Mouse (Mus musculus): ENCODE results near the gene D430041D05Rik. TPM values are rescaled to one million over a fixed set of nuclear protein-coding genes. Genes with fewer than 3 reads are reported as not detected.

The D430041D05Rik gene
- polyA plus RNA-seq, 1 experiment from 2014 or later = 0.22 TPM

DNA sequence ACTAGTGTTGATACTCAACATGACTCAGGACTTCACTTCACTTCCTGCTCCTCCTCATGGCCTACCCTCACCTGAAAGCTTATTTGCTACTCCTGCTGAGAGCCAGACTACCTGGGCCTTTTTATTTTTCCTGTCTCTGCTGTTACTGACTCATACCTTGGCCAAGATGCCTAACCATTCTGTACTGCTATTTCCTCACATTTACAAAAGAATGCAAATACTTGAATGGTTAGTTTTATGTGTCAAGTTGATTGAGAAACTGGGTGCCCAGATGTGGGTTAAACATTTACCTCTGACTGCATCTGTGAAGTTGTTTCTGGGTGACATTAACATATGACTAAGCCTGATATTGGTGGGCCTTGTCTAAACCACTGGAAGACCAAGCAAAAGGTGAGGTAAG is 56.7 kb downstream of the D430041D05Rik start:
- Histone ChIP-seq H3K4me2 (replicated peaks; ENCODE audit: low read depth, low read length) (no peak overlapping the region), H3K27ac (ENCODE audit: low read length) (no peak overlapping the region), H3K9me3 (ENCODE audit: control insufficient read depth, low read depth, low read length) (no peaks in the 10 kb centered on the region), H3K4me1 (ENCODE audit: control insufficient read depth, insufficient read depth, low read length) (no peaks in the 10 kb centered on the region), H3K36me3 (ENCODE audit: control insufficient read depth, insufficient read depth, low read length) (no peaks in the 10 kb centered on the region), H3K4me3 (ENCODE audit: low read depth, low read length) (no peak overlapping the region), H3K9ac (replicated peaks; ENCODE audit: low read depth, low read length) (no peak overlapping the region), H3K27me3 (ENCODE audit: control insufficient read depth, insufficient read depth, low read length) (no peaks in the 10 kb centered on the region)
- ATAC-seq (ENCODE audit: insufficient number of reproducible peaks, insufficient read depth, low FRiP score, low read depth) = no peak

DNA sequence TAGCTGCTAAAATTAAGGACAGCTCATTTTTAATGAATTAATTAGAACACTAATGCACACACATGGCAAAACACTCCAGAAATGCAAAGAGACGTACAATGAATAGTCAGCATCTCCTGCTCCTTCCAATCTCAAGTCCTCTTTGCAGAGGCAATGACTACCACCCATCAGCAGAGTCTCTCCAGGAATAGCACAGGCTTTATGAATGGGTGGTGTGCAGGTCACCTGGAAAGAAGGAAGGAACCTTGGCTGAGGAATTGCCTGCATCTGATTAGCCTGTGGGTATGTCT is 58.7 kb downstream of the D430041D05Rik start:
- H3K36me3 ChIP-seq (ENCODE audit: control insufficient read depth, insufficient read depth, low read length) = no peaks in the 10 kb centered on the region
- no peak overlapping the region for H3K9ac ChIP-seq (replicated peaks; ENCODE audit: low read depth, low read length)
- no peaks in the 10 kb centered on the region for H3K9me3 ChIP-seq (ENCODE audit: control insufficient read depth, low read depth, low read length)
- H3K4me3 ChIP-seq (ENCODE audit: low read depth, low read length) = no peak overlapping the region
- no peak overlapping the region for H3K27ac ChIP-seq (ENCODE audit: low read length)
- no peaks in the 10 kb centered on the region for H3K27me3 ChIP-seq (ENCODE audit: control insufficient read depth, insufficient read depth, low read length)
- H3K4me1 ChIP-seq (ENCODE audit: control insufficient read depth, insufficient read depth, low read length) = no peaks in the 10 kb centered on the region
- no peak overlapping the region for H3K4me2 ChIP-seq (replicated peaks; ENCODE audit: low read depth, low read length)
- no peak for ATAC-seq (ENCODE audit: insufficient number of reproducible peaks, insufficient read depth, low FRiP score, low read depth)
- 76% methylated on average over 1 of the region's 1 CpGs for WGBS

DNA sequence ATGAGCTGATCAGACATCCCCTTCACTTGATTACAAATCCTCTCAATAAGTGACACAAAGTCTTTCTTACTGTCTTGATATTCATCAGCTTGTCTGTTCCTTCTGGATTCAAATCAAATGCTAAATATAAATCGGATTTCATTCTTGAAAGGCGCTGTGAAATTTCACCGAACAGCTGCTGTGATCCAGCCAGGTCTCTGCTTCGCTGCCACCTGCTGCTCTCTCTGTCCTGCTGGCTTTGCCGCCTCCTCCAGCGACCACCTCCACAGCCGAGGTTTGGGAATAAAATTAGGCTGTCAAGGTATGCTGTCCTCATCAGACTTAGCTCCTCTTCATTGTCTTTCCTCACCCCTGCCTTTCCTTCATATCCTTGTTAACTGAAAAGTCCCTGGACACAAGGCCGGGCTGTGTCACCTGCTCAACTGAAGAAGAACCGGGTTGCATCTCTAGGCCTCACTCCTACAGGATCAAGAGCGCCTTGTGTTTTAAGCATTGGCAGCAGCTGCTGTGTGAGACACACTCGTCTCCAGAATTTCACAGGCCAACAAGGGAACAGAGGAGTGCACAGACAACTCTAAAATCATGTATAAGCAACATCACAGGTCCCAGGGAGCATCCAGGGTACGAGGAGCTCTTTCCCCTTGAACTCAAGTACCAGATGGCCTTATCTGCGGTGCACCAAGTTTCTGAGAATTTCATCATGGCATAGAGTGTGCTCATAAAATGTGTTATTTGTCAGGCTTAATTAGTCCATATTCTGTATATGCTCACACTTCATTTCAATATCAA is 59.2 kb downstream of the D430041D05Rik start:
- no peak overlapping the region for H3K27ac ChIP-seq (ENCODE audit: low read length)
- H3K9ac ChIP-seq (replicated peaks; ENCODE audit: low read depth, low read length) = no peak overlapping the region
- H3K4me2 ChIP-seq (replicated peaks; ENCODE audit: low read depth, low read length) = no peak overlapping the region
- H3K4me1 ChIP-seq (ENCODE audit: control insufficient read depth, insufficient read depth, low read length) = no peaks in the 10 kb centered on the region
- no peak overlapping the region for H3K4me3 ChIP-seq (ENCODE audit: low read depth, low read length)
- H3K27me3 ChIP-seq (ENCODE audit: control insufficient read depth, insufficient read depth, low read length) = no peaks in the 10 kb centered on the region
- WGBS = 76% methylated on average over 13 of the region's 13 CpGs
- H3K36me3 ChIP-seq (ENCODE audit: control insufficient read depth, insufficient read depth, low read length) = no peaks in the 10 kb centered on the region
- H3K9me3 ChIP-seq (ENCODE audit: control insufficient read depth, low read depth, low read length) = no peaks in the 10 kb centered on the region
- ATAC-seq (ENCODE audit: insufficient number of reproducible peaks, insufficient read depth, low FRiP score, low read depth) = no peak

DNA sequence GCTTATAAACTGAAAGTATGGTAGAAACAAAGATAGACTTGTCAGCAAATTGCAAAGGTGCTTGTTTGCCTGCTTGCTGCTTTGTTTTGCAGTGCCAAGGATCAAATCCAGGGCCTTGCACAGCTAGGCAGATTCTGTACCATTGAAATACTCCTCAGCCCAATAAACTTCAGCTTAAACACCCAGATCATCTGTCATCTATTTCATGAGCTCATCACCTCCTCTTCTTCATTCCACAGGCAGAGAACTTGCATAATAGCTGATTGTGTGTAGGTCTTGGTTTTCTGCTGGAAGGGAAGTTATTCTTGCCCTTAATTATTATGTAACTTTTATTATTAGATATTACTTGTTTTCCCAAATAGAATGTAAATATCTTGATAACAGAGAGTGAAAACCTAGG is 73.2 kb downstream of the D430041D05Rik start:
- H3K27ac ChIP-seq (ENCODE audit: low read length) = no peak overlapping the region
- H3K4me2 ChIP-seq (replicated peaks; ENCODE audit: low read depth, low read length) = no peak overlapping the region
- H3K4me1 ChIP-seq (ENCODE audit: control insufficient read depth, insufficient read depth, low read length) = no peaks in the 10 kb centered on the region
- H3K9ac ChIP-seq (replicated peaks; ENCODE audit: low read depth, low read length) = no peak overlapping the region
- no peak for ATAC-seq (ENCODE audit: insufficient number of reproducible peaks, insufficient read depth, low FRiP score, low read depth)
- no peak overlapping the region for H3K4me3 ChIP-seq (ENCODE audit: low read depth, low read length)
- no peaks in the 10 kb centered on the region for H3K36me3 ChIP-seq (ENCODE audit: control insufficient read depth, insufficient read depth, low read length)
- no peaks in the 10 kb centered on the region for H3K9me3 ChIP-seq (ENCODE audit: control insufficient read depth, low read depth, low read length)
- no peaks in the 10 kb centered on the region for H3K27me3 ChIP-seq (ENCODE audit: control insufficient read depth, insufficient read depth, low read length)

DNA sequence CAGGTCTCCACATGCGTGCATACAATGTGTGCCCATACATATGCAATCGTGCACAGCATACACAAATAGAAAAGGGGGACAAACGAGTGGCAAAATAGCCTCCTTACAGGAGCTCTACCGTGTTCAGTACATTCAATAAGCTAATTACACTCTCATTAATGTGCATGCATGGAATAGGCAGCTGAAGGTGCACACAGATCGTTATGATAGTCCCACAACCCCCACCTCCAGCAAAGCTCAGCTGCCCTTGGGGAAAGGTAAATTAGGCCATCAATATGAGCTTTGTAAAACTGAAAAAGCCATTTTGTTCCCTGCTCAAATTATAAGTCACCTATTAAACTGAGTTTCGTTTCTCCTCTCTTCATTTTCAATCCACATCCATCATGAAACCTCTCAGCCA is 75.0 kb downstream of the D430041D05Rik start:
- H3K27ac ChIP-seq (ENCODE audit: low read length) = no peak overlapping the region
- no peaks in the 10 kb centered on the region for H3K9me3 ChIP-seq (ENCODE audit: control insufficient read depth, low read depth, low read length)
- H3K36me3 ChIP-seq (ENCODE audit: control insufficient read depth, insufficient read depth, low read length) = no peaks in the 10 kb centered on the region
- no peaks in the 10 kb centered on the region for H3K4me1 ChIP-seq (ENCODE audit: control insufficient read depth, insufficient read depth, low read length)
- no peaks in the 10 kb centered on the region for H3K27me3 ChIP-seq (ENCODE audit: control insufficient read depth, insufficient read depth, low read length)
- WGBS = 73% methylated on average over 6 of the region's 6 CpGs
- no peak overlapping the region for H3K9ac ChIP-seq (replicated peaks; ENCODE audit: low read depth, low read length)
- H3K4me2 ChIP-seq (replicated peaks; ENCODE audit: low read depth, low read length) = no peak overlapping the region
- no peak overlapping the region for H3K4me3 ChIP-seq (ENCODE audit: low read depth, low read length)
- ATAC-seq (ENCODE audit: insufficient number of reproducible peaks, insufficient read depth, low FRiP score, low read depth) = no peak

DNA sequence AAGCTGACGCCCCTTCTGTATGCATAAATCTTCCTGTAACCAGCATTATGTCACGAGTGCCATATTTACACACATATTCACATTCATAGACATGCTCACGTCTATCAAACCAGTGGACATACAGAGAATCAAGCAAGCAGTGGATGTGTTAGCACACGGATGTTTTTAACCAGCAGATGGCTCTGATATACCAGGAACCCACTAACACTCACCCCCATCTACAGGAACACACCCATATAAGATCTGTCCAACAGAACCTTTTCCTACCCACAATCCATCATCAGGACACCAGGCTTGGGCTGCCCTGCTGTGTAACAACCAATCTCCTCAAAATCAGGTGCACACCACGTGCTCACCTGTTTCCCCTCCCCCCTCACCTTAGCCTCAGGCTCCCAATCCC is 76.9 kb downstream of the D430041D05Rik start:
- Histone ChIP-seq H3K4me3 (ENCODE audit: low read depth, low read length) (no peak overlapping the region), H3K4me1 (ENCODE audit: control insufficient read depth, insufficient read depth, low read length) (no peaks in the 10 kb centered on the region), H3K9ac (replicated peaks; ENCODE audit: low read depth, low read length) (no peak overlapping the region), H3K9me3 (ENCODE audit: control insufficient read depth, low read depth, low read length) (no peaks in the 10 kb centered on the region), H3K4me2 (replicated peaks; ENCODE audit: low read depth, low read length) (no peak overlapping the region), H3K27ac (ENCODE audit: low read length) (no peak overlapping the region), H3K27me3 (ENCODE audit: control insufficient read depth, insufficient read depth, low read length) (no peaks in the 10 kb centered on the region), H3K36me3 (ENCODE audit: control insufficient read depth, insufficient read depth, low read length) (no peaks in the 10 kb centered on the region)
- ATAC-seq (ENCODE audit: insufficient number of reproducible peaks, insufficient read depth, low FRiP score, low read depth) = no peak
- WGBS = 63% methylated on average over 5 of the region's 5 CpGs

DNA sequence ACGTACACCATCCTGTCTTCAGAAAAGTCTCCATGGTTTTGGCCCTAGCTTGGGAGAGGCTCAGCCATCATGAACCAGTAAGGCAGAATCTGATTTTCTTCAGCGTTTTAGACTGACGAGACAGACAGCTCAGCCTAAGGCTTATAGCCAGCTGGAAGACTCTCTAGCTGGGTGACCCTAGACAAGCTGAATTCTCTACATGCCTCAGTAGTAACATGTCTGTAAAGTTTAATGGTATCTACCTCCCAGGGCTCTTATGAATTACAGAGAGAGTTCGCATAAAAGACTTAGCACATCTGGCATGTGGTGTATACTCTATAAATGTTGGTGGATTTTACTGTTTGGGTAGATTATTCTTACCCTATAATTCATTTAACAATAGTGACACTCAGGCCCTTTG is 78.1 kb downstream of the D430041D05Rik start:
- no peak for ATAC-seq (ENCODE audit: insufficient number of reproducible peaks, insufficient read depth, low FRiP score, low read depth)
- WGBS = 82% methylated on average over 4 of the region's 4 CpGs
- Histone ChIP-seq H3K4me3 (ENCODE audit: low read depth, low read length) (no peak overlapping the region), H3K9me3 (ENCODE audit: control insufficient read depth, low read depth, low read length) (no peaks in the 10 kb centered on the region), H3K36me3 (ENCODE audit: control insufficient read depth, insufficient read depth, low read length) (no peaks in the 10 kb centered on the region), H3K9ac (replicated peaks; ENCODE audit: low read depth, low read length) (no peak overlapping the region), H3K27ac (ENCODE audit: low read length) (no peak overlapping the region), H3K4me1 (ENCODE audit: control insufficient read depth, insufficient read depth, low read length) (no peaks in the 10 kb centered on the region), H3K4me2 (replicated peaks; ENCODE audit: low read depth, low read length) (no peak overlapping the region), H3K27me3 (ENCODE audit: control insufficient read depth, insufficient read depth, low read length) (no peaks in the 10 kb centered on the region)

DNA sequence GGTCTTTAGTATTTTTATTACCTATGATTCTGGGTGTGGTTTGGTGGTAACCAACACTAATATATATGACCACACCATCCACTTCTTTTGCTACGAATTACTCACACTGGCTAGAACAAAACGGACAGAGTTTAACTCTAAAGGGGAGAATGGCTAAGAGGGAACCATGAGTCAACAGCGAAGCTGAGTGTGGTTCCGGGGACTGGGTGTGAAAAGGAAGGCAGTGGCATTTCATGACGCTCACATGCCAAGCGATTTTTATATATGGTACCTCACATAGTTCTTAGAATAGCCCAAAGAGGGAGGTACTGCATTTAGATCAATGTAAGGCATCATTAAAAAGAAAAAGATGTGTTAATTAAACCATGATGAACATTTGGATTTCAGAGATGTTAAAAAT is 79.6 kb downstream of the D430041D05Rik start:
- no peak for ATAC-seq (ENCODE audit: insufficient number of reproducible peaks, insufficient read depth, low FRiP score, low read depth)
- Histone ChIP-seq H3K4me2 (replicated peaks; ENCODE audit: low read depth, low read length) (no peak overlapping the region), H3K36me3 (ENCODE audit: control insufficient read depth, insufficient read depth, low read length) (no peaks in the 10 kb centered on the region), H3K27me3 (ENCODE audit: control insufficient read depth, insufficient read depth, low read length) (no peaks in the 10 kb centered on the region), H3K4me1 (ENCODE audit: control insufficient read depth, insufficient read depth, low read length) (no peaks in the 10 kb centered on the region), H3K9me3 (ENCODE audit: control insufficient read depth, low read depth, low read length) (no peaks in the 10 kb centered on the region), H3K27ac (ENCODE audit: low read length) (no peak overlapping the region), H3K9ac (replicated peaks; ENCODE audit: low read depth, low read length) (no peak overlapping the region), H3K4me3 (ENCODE audit: low read depth, low read length) (no peak overlapping the region)
- WGBS = 89% methylated on average over 6 of the region's 6 CpGs

DNA sequence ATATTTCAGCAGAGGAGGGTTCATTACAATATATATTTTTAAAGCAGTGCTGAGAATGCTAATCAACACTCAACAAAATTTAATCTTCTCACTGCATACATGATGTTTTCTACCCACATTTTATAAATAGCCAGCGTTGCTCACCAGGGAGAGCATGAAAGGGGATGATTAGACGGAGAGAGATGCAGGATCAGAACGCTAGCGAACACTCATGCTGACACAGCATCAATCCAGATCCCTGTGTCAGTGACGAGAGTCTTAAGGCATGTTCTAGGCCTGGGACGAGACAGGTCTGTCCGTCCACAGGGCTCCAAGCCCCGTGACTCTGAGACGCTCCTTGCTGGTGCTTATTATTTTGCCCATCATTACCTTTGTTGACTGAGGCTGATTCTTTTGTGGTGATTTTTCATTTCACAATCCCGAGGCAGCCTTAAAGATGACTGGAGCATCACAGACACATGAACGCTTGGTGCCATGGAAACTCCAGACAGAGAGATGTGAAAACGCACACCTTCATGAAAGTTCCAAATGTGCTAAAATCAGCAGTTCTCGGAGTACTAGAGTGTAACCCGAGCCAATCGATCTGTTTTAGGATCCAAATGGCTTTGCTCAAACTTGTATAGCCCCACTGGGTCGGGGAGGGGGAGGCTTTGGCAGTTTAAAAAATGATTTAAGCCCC is 83.6 kb downstream of the D430041D05Rik start:
- 66% methylated on average over 16 of the region's 16 CpGs for WGBS
- H3K4me2 ChIP-seq (replicated peaks; ENCODE audit: low read depth, low read length) = no peak overlapping the region
- H3K4me1 ChIP-seq (ENCODE audit: control insufficient read depth, insufficient read depth, low read length) = no peaks in the 10 kb centered on the region
- no peak overlapping the region for H3K4me3 ChIP-seq (ENCODE audit: low read depth, low read length)
- H3K27me3 ChIP-seq (ENCODE audit: control insufficient read depth, insufficient read depth, low read length) = no peaks in the 10 kb centered on the region
- no peak for ATAC-seq (ENCODE audit: insufficient number of reproducible peaks, insufficient read depth, low FRiP score, low read depth)
- no peaks in the 10 kb centered on the region for H3K36me3 ChIP-seq (ENCODE audit: control insufficient read depth, insufficient read depth, low read length)
- no peaks in the 10 kb centered on the region for H3K9me3 ChIP-seq (ENCODE audit: control insufficient read depth, low read depth, low read length)
- H3K9ac ChIP-seq (replicated peaks; ENCODE audit: low read depth, low read length) = no peak overlapping the region
- no peak overlapping the region for H3K27ac ChIP-seq (ENCODE audit: low read length)

Measured in stomach, embryonic 14.5 days (tissue).